Mouse (Mus musculus) E14TG2a.4 (cell line): ENCODE data around the gene Sgsh.

Experiments used
- CTCF ChIP-seq: conservative IDR thresholded peaks from 2 replicates; pipeline ENCODE4 v1.5.1; 2014; ENCODE audit warnings: low read length
- NANOG ChIP-seq: IDR thresholded peaks from 2 replicates; pipeline ENCODE4 v1.6.1; 2014; ENCODE audit warnings: borderline replicate concordance, low read length, mixed read lengths

GRCm38 (mm10) chr11:119375425-119375824, 20.1 kb upstream of the Sgsh start:
- no peak for TF ChIP-seq CTCF
- TF ChIP-seq NANOG: no peak
